Mouse (Mus musculus): Measurements from ENCODE around the gene Bax. TPM values are rescaled to one million over a fixed set of nuclear protein-coding genes. Genes with fewer than 3 reads are reported as not detected.

Gene Bax
- polyA plus RNA-seq, 1 experiment from 2014 or later: 212 TPM

Small RNA genes lying within 50 kb of the gene (microRNA-seq; reads per million reads assigned to microRNA genes)
- gene Gm22133 (ENCODE audit: borderline number of aligned reads): 6.7 reads per million, percentile 17 among the genes with 10 or more reads in this experiment

Other genes with a start within 250 kb of the Bax start
- gene Cd37, start 227.8 kb downstream of the Bax start, polyA plus RNA-seq (2014; fragmentation: Nextera tagmentation; extraction: Ambion mirVana): 14.4 and 19.5 TPM in 2 replicates
- gene Slc6a16, start 225.8 kb downstream of the Bax start, polyA plus RNA-seq (2014; fragmentation: Nextera tagmentation; extraction: Ambion mirVana): 0.19 TPM in 1 of 2 replicates, not detected in the other
- not detected in 2 replicates for gene Slc6a21, start 189.4 kb downstream of the Bax start, polyA plus RNA-seq (2014; fragmentation: Nextera tagmentation; extraction: Ambion mirVana)
- 2.3 and 3.9 TPM in 2 replicates for gene Trpm4, start 133.1 kb downstream of the Bax start, polyA plus RNA-seq (2014; fragmentation: Nextera tagmentation; extraction: Ambion mirVana)
- 0.12 and 0.30 TPM in 2 replicates for gene Hrc, start 131.6 kb downstream of the Bax start, polyA plus RNA-seq (2014; fragmentation: Nextera tagmentation; extraction: Ambion mirVana)
- 2.0 and 2.1 TPM in 2 replicates for gene Ppfia3, start 99.9 kb downstream of the Bax start, polyA plus RNA-seq (2014; fragmentation: Nextera tagmentation; extraction: Ambion mirVana)
- 0.35 TPM in 1 of 2 replicates, not detected in the other for gene Lin7b, start 96.3 kb downstream of the Bax start, polyA plus RNA-seq (2014; fragmentation: Nextera tagmentation; extraction: Ambion mirVana)
- gene Snrnp70, start 71.2 kb downstream of the Bax start, polyA plus RNA-seq (2014; fragmentation: Nextera tagmentation; extraction: Ambion mirVana): 51.6 and 64.4 TPM in 2 replicates
- 0.18 TPM in 1 of 2 replicates, not detected in the other for gene Kcna7, start 61.2 kb downstream of the Bax start, polyA plus RNA-seq (2014; fragmentation: Nextera tagmentation; extraction: Ambion mirVana)
- gene Ntf5, start 53.2 kb downstream of the Bax start, polyA plus RNA-seq (2014; fragmentation: Nextera tagmentation; extraction: Ambion mirVana): 2.0 and 2.5 TPM in 2 replicates
- 0.26 TPM in 1 of 2 replicates, not detected in the other for gene Lhb, start 46.1 kb downstream of the Bax start, polyA plus RNA-seq (2014; fragmentation: Nextera tagmentation; extraction: Ambion mirVana)
- 21.4 and 23.7 TPM in 2 replicates for gene Gys1, start 32.1 kb downstream of the Bax start, polyA plus RNA-seq (2014; fragmentation: Nextera tagmentation; extraction: Ambion mirVana)
- 240 and 250 TPM in 2 replicates for gene Ruvbl2, start 28.8 kb downstream of the Bax start, polyA plus RNA-seq (2014; fragmentation: Nextera tagmentation; extraction: Ambion mirVana)
- gene Ftl1, start 7.0 kb downstream of the Bax start, polyA plus RNA-seq (2014; fragmentation: Nextera tagmentation; extraction: Ambion mirVana): 6,297 and 6,318 TPM in 2 replicates
- 2.3 and 3.2 TPM in 2 replicates for gene Tulp2, start 15.0 kb upstream of the Bax start, polyA plus RNA-seq (2014; fragmentation: Nextera tagmentation; extraction: Ambion mirVana)
- not detected in 2 replicates for gene Gm45808, start 19.9 kb upstream of the Bax start, polyA plus RNA-seq (2014; fragmentation: Nextera tagmentation; extraction: Ambion mirVana)
- gene Dhdh, start 21.9 kb upstream of the Bax start, polyA plus RNA-seq (2014; fragmentation: Nextera tagmentation; extraction: Ambion mirVana): 4.9 and 5.8 TPM in 2 replicates
- 149 and 153 TPM in 2 replicates for gene Nucb1, start 43.5 kb upstream of the Bax start, polyA plus RNA-seq (2014; fragmentation: Nextera tagmentation; extraction: Ambion mirVana)
- 61.6 and 62.0 TPM in 2 replicates for gene Ppp1r15a, start 59.4 kb upstream of the Bax start, polyA plus RNA-seq (2014; fragmentation: Nextera tagmentation; extraction: Ambion mirVana)
- gene Plekha4, start 59.4 kb upstream of the Bax start, polyA plus RNA-seq (2014; fragmentation: Nextera tagmentation; extraction: Ambion mirVana): 0.64 and 0.89 TPM in 2 replicates
- 2.8 and 5.4 TPM in 2 replicates for gene Hsd17b14, start 88.0 kb upstream of the Bax start, polyA plus RNA-seq (2014; fragmentation: Nextera tagmentation; extraction: Ambion mirVana)
- 84.7 and 90.1 TPM in 2 replicates for gene Bcat2, start 103.3 kb upstream of the Bax start, polyA plus RNA-seq (2014; fragmentation: Nextera tagmentation; extraction: Ambion mirVana)
- gene Fgf21, start 148.6 kb upstream of the Bax start, polyA plus RNA-seq (2014; fragmentation: Nextera tagmentation; extraction: Ambion mirVana): 0.23 TPM in 1 of 2 replicates, not detected in the other
- not detected in 2 replicates for gene Fut1, start 150.4 kb upstream of the Bax start, polyA plus RNA-seq (2014; fragmentation: Nextera tagmentation; extraction: Ambion mirVana)
- gene Izumo1, start 154.9 kb upstream of the Bax start, polyA plus RNA-seq (2014; fragmentation: Nextera tagmentation; extraction: Ambion mirVana): 0.21 and 0.22 TPM in 2 replicates
- gene Rasip1, start 160.6 kb upstream of the Bax start, polyA plus RNA-seq (2014; fragmentation: Nextera tagmentation; extraction: Ambion mirVana): 8.0 and 9.3 TPM in 2 replicates
- 0.69 and 0.73 TPM in 2 replicates for gene Mamstr, start 173.1 kb upstream of the Bax start, polyA plus RNA-seq (2014; fragmentation: Nextera tagmentation; extraction: Ambion mirVana)
- 0.08 TPM in 1 of 2 replicates, not detected in the other for gene Fut2, start 199.5 kb upstream of the Bax start, polyA plus RNA-seq (2014; fragmentation: Nextera tagmentation; extraction: Ambion mirVana)
- gene Ntn5, start 217.1 kb upstream of the Bax start, polyA plus RNA-seq (2014; fragmentation: Nextera tagmentation; extraction: Ambion mirVana): 0.23 TPM in 1 of 2 replicates, not detected in the other
- gene Sec1, start 227.5 kb upstream of the Bax start, polyA plus RNA-seq (2014; fragmentation: Nextera tagmentation; extraction: Ambion mirVana): 0.30 and 0.33 TPM in 2 replicates
- 1.0 and 1.2 TPM in 2 replicates for gene Car11, start 232.9 kb upstream of the Bax start, polyA plus RNA-seq (2014; fragmentation: Nextera tagmentation; extraction: Ambion mirVana)
- gene Dbp, start 238.2 kb upstream of the Bax start, polyA plus RNA-seq (2014; fragmentation: Nextera tagmentation; extraction: Ambion mirVana): 1.8 and 1.9 TPM in 2 replicates
- 1,405 and 1,469 TPM in 2 replicates for gene Rpl18, start 248.6 kb upstream of the Bax start, polyA plus RNA-seq (2014; fragmentation: Nextera tagmentation; extraction: Ambion mirVana)